Mouse (Mus musculus) left cerebral cortex, postnatal 36 days (tissue): Measurements from ENCODE around the gene 4933416C03Rik. TPM values are rescaled to one million over a fixed set of nuclear protein-coding genes. Genes with fewer than 3 reads are reported as not detected.

Experiments used
- DNase-seq, 2 experiments: peaks; one replicate each; pipeline ENCODE4 v3.0.0; 2021 to 2022; ENCODE audit warnings: low spot score in 2 of 2, mixed read lengths in 1 of 2
- intact Hi-C: fragments of 180-260 bp; cut with DNase I; formaldehyde crosslinking; loops from one replicate; pipeline ENCODE4 v1.15.1; 2025
- total RNA-seq, 2 experiments: library from RNA; stranded (reverse); gene quantifications; 2 replicates each; pipeline ENCODE4 v1.2.3; 2021

The 4933416C03Rik gene
- total RNA-seq: not detected

GRCm38 (mm10) chr10:116113867-116114474, at the start of gene 4933416C03Rik:
TSS of gene 4933416C03Rik (minus strand) at chr10:116113917.
- intact Hi-C loops: no loop called here

GRCm38 (mm10) chr10:116162338-116162737, 48.6 kb upstream of the 4933416C03Rik start:
- intact Hi-C loops: no loop called here

More at GRCm38 (mm10) chr10:116113867-116114474, at the start of gene 4933416C03Rik:
- no peak for DNase-seq

GRCm38 (mm10) chr10:116156699-116157098, 43.0 kb upstream of the 4933416C03Rik start:
- intact Hi-C loops: no loop called here

More at GRCm38 (mm10) chr10:116162338-116162737, 48.6 kb upstream of the 4933416C03Rik start:
- DNase-seq: no peak

GRCm38 (mm10) chr10:116154707-116155106, 41.0 kb upstream of the 4933416C03Rik start:
- intact Hi-C loops: no loop called here
- no peak for DNase-seq

More at GRCm38 (mm10) chr10:116156699-116157098, 43.0 kb upstream of the 4933416C03Rik start:
- DNase-seq: no peak

GRCm38 (mm10) chr10:116146091-116146490, 32.4 kb upstream of the 4933416C03Rik start:
- intact Hi-C loops: no loop called here
- DNase-seq: no peak

GRCm38 (mm10) chr10:116143684-116144083, 30.0 kb upstream of the 4933416C03Rik start:
- DNase-seq: no peak
- intact Hi-C loops: no loop called here

- intact Hi-C loops: no loop called here
- DNase-seq: no peak
Observed at GRCm38 (mm10) chr10:116140226-116140625, 26.5 kb upstream of the 4933416C03Rik start.

GRCm38 (mm10) chr10:116135187-116135586, 21.5 kb upstream of the 4933416C03Rik start:
- intact Hi-C loops: no loop called here
- DNase-seq: no peak

- DNase-seq: peak in 1 of 2 experiments; percentile 17
- intact Hi-C loops: no loop called here
Observed at GRCm38 (mm10) chr10:116132233-116132632, 18.5 kb upstream of the 4933416C03Rik start.

GRCm38 (mm10) chr10:116131223-116131622, 17.5 kb upstream of the 4933416C03Rik start:
- DNase-seq: no peak
- intact Hi-C loops: no loop called here

GRCm38 (mm10) chr10:116130401-116130800, 16.7 kb upstream of the 4933416C03Rik start:
- no peak for DNase-seq
- intact Hi-C loops: no loop called here

- intact Hi-C loops: no loop called here
- DNase-seq: no peak
Observed at GRCm38 (mm10) chr10:116125364-116125763, 11.6 kb upstream of the 4933416C03Rik start.

GRCm38 (mm10) chr10:116123808-116124207, 10.1 kb upstream of the 4933416C03Rik start:
- intact Hi-C loops: no loop called here
- no peak for DNase-seq

GRCm38 (mm10) chr10:116121463-116121862, 7.7 kb upstream of the 4933416C03Rik start:
- intact Hi-C loops: no loop called here

GRCm38 (mm10) chr10:116117060-116117459, 3.3 kb upstream of the 4933416C03Rik start:
- intact Hi-C loops: no loop called here
- DNase-seq: no peak

More at GRCm38 (mm10) chr10:116121463-116121862, 7.7 kb upstream of the 4933416C03Rik start:
- DNase-seq: no peak

GRCm38 (mm10) chr10:116115881-116116677, 2.4 kb upstream of the 4933416C03Rik start:
- intact Hi-C loops: no loop called here
- DNase-seq: no peak

GRCm38 (mm10) chr10:116112868-116113267, 849 bp downstream of the 4933416C03Rik start:
- intact Hi-C loops: no loop called here
- no peak for DNase-seq

- intact Hi-C loops: no loop called here
- no peak for DNase-seq
Observed at GRCm38 (mm10) chr10:116108730-116109129, 5.0 kb downstream of the 4933416C03Rik start.

- intact Hi-C loops: no loop called here
- DNase-seq: peak in 1 of 2 experiments; percentile 12
Observed at GRCm38 (mm10) chr10:116108176-116108575, 5.5 kb downstream of the 4933416C03Rik start.

- DNase-seq: peak in 1 of 2 experiments; percentile 16
- intact Hi-C loops: no loop called here
Observed at GRCm38 (mm10) chr10:116098470-116098869, 15.2 kb downstream of the 4933416C03Rik start.

GRCm38 (mm10) chr10:116096466-116096865, 17.3 kb downstream of the 4933416C03Rik start:
- intact Hi-C loops: no loop called here
- no peak for DNase-seq
